Mouse (Mus musculus) liver, embryonic 15.5 days (tissue): ENCODE measurements around the gene Sv2c. TPM values are rescaled to one million over a fixed set of nuclear protein-coding genes. Genes with fewer than 3 reads are reported as not detected.

Experiments
- ATAC-seq: fragments of 200-750 bp; cut with Nextera tagmentation; 2 replicates; pipeline ENCODE4 v1.8.0; 2017; ENCODE audit warnings: moderate number of reproducible peaks, mild to moderate bottlenecking, moderate library complexity; ENCODE audit not compliant: insufficient read depth
- H3K27ac ChIP-seq: fragments of 300-500 bp; sonication (generic); replicated peaks from 2 replicates; pipeline ENCODE4 v1.5.1; 2015; ENCODE audit warnings: mild to moderate bottlenecking, inconsistent platforms
- H3K27me3 ChIP-seq: fragments of 300-500 bp; sonication (generic); 2 replicates; pipeline ENCODE4 v1.6.1; 2015; ENCODE audit warnings: mild to moderate bottlenecking, inconsistent platforms
- H3K36me3 ChIP-seq: fragments of 300-500 bp; sonication (generic); replicated peaks from 2 replicates; pipeline ENCODE4 v1.6.1; 2015; ENCODE audit warnings: moderate library complexity, mild to moderate bottlenecking, inconsistent platforms
- H3K4me1 ChIP-seq: fragments of 300-500 bp; sonication (generic); replicated peaks from 2 replicates; pipeline ENCODE4 v1.6.1; 2015; ENCODE audit warnings: inconsistent platforms
- H3K4me2 ChIP-seq: fragments of 300-500 bp; sonication (generic); 2 replicates; pipeline ENCODE4 v1.6.1; 2015; ENCODE audit warnings: moderate library complexity, mild to moderate bottlenecking, inconsistent platforms
- H3K4me3 ChIP-seq: fragments of 300-500 bp; sonication (generic); replicated peaks from 2 replicates; pipeline ENCODE4 v1.5.1; 2015; ENCODE audit warnings: mild to moderate bottlenecking, inconsistent platforms
- H3K9ac ChIP-seq: fragments of 300-500 bp; sonication (generic); 2 replicates; pipeline ENCODE4 v1.6.1; 2015; ENCODE audit warnings: moderate library complexity, mild to moderate bottlenecking, inconsistent platforms
- H3K9me3 ChIP-seq: fragments of 300-500 bp; sonication (generic); replicated peaks from 2 replicates; pipeline ENCODE4 v1.6.1; 2016; ENCODE audit warnings: inconsistent platforms
- WGBS: fragments of 180-500 bp; shearing (Covaris S2); methylation state at CpG from one replicate; pipeline ENCODE4 v1.1.7; 2015; ENCODE audit warnings: mixed read lengths; ENCODE audit not compliant: insufficient replicate concordance; 5-methylcytosine and 5-hydroxymethylcytosine counted together
- polyA plus RNA-seq: library from polyadenylated mRNA; unstranded; fragments of >200 nt; fragmentation: Nextera tagmentation; extraction: Ambion mirVana; gene quantifications from 2 replicates; pipeline ENCODE4 v1.2.1, GENCODE M21; 2015

Gene Sv2c
- polyA plus RNA-seq, 1 experiment from 2014 or later: 0.15 TPM

- H3K27ac ChIP-seq: no peak overlapping the region
- WGBS: 67% methylated on average over 4 of the region's 4 CpGs
- no peak overlapping the region for H3K4me3 ChIP-seq
- no peaks in the 10 kb centered on the region for H3K27me3 ChIP-seq
- H3K4me2 ChIP-seq: no peak overlapping the region
- H3K36me3 ChIP-seq: no peaks in the 10 kb centered on the region
- no peaks in the 10 kb centered on the region for H3K9me3 ChIP-seq
- ATAC-seq: no peak
- H3K9ac ChIP-seq: no peak overlapping the region
- H3K4me1 ChIP-seq: peaks cover 51% of the 10 kb centered on the region
Measured at GRCm38 (mm10) chr13:95953636-95954035, 178.7 kb downstream of the Sv2c start.

GRCm38 (mm10) chr13:95952263-95952662, 180.1 kb downstream of the Sv2c start:
- no peak overlapping the region for H3K27ac ChIP-seq

GRCm38 (mm10) chr13:95951098-95951894, 181.1 kb downstream of the Sv2c start:
- Histone ChIP-seq H3K27me3 (no peaks in the 10 kb centered on the region), H3K9me3 (no peaks in the 10 kb centered on the region), H3K4me2 (peak overlapping the region; percentile 48), H3K27ac (peak overlapping the region; percentile 67; the same call in 1 of the 2 replicates), H3K36me3 (no peaks in the 10 kb centered on the region), H3K4me3 (no peak overlapping the region), H3K9ac (peak overlapping the region; percentile 36; the same call in 1 of the 2 replicates), H3K4me1 (peaks cover 46% of the 10 kb centered on the region)
- peak; percentile 34 for ATAC-seq
- 34% methylated on average over 7 of the region's 7 CpGs for WGBS

More at GRCm38 (mm10) chr13:95952263-95952662, 180.1 kb downstream of the Sv2c start:
- Histone ChIP-seq H3K9me3 (no peaks in the 10 kb centered on the region), H3K4me2 (no peak overlapping the region), H3K9ac (no peak overlapping the region), H3K4me3 (no peak overlapping the region), H3K36me3 (no peaks in the 10 kb centered on the region), H3K4me1 (peaks cover 55% of the 10 kb centered on the region), H3K27me3 (no peaks in the 10 kb centered on the region)
- WGBS: 62% methylated on average over 4 of the region's 4 CpGs
- no peak for ATAC-seq

- H3K9ac ChIP-seq: peak overlapping the region; percentile 36
- H3K4me2 ChIP-seq: peak overlapping the region; percentile 48
- no peak overlapping the region for H3K4me3 ChIP-seq
- peak overlapping the region; percentile 67 for H3K27ac ChIP-seq
- WGBS: 39% methylated on average over 11 of the region's 11 CpGs
- ATAC-seq: peak; percentile 82
- no peaks in the 10 kb centered on the region for H3K27me3 ChIP-seq
- no peaks in the 10 kb centered on the region for H3K36me3 ChIP-seq
- H3K4me1 ChIP-seq: peaks cover 40% of the 10 kb centered on the region
- H3K9me3 ChIP-seq: no peaks in the 10 kb centered on the region
Measured at GRCm38 (mm10) chr13:95950434-95951091, 181.8 kb downstream of the Sv2c start.

GRCm38 (mm10) chr13:95949356-95949755, 183.0 kb downstream of the Sv2c start:
- H3K4me1 ChIP-seq: peaks cover 40% of the 10 kb centered on the region
- H3K36me3 ChIP-seq: no peaks in the 10 kb centered on the region
- no peak overlapping the region for H3K4me3 ChIP-seq
- WGBS: 35% methylated on average over 4 of the region's 4 CpGs
- no peak overlapping the region for H3K27ac ChIP-seq
- no peak overlapping the region for H3K4me2 ChIP-seq
- no peaks in the 10 kb centered on the region for H3K9me3 ChIP-seq
- H3K9ac ChIP-seq: no peak overlapping the region
- H3K27me3 ChIP-seq: no peaks in the 10 kb centered on the region
- no peak for ATAC-seq

- peaks cover 40% of the 10 kb centered on the region for H3K4me1 ChIP-seq
- ATAC-seq: no peak
- WGBS: 57% methylated on average over 4 of the region's 4 CpGs
- no peak overlapping the region for H3K27ac ChIP-seq
- no peaks in the 10 kb centered on the region for H3K27me3 ChIP-seq
- H3K4me2 ChIP-seq: no peak overlapping the region
- no peak overlapping the region for H3K9ac ChIP-seq
- H3K4me3 ChIP-seq: no peak overlapping the region
- no peaks in the 10 kb centered on the region for H3K9me3 ChIP-seq
- no peaks in the 10 kb centered on the region for H3K36me3 ChIP-seq
Measured at GRCm38 (mm10) chr13:95948821-95949220, 183.6 kb downstream of the Sv2c start.

GRCm38 (mm10) chr13:95948394-95948793, 184.0 kb downstream of the Sv2c start:
- H3K9ac ChIP-seq: no peak overlapping the region
- H3K4me3 ChIP-seq: no peak overlapping the region
- 6% methylated on average over 4 of the region's 4 CpGs for WGBS
- H3K36me3 ChIP-seq: no peaks in the 10 kb centered on the region
- no peak overlapping the region for H3K4me2 ChIP-seq
- H3K27me3 ChIP-seq: no peaks in the 10 kb centered on the region
- no peaks in the 10 kb centered on the region for H3K9me3 ChIP-seq
- H3K4me1 ChIP-seq: peaks cover 43% of the 10 kb centered on the region
- no peak for ATAC-seq
- H3K27ac ChIP-seq: no peak overlapping the region

- H3K9ac ChIP-seq: no peak overlapping the region
- no peak overlapping the region for H3K27ac ChIP-seq
- H3K4me1 ChIP-seq: peaks cover 41% of the 10 kb centered on the region
- no peaks in the 10 kb centered on the region for H3K27me3 ChIP-seq
- no peaks in the 10 kb centered on the region for H3K36me3 ChIP-seq
- ATAC-seq: no peak
- H3K9me3 ChIP-seq: no peaks in the 10 kb centered on the region
- no peak overlapping the region for H3K4me3 ChIP-seq
- no peak overlapping the region for H3K4me2 ChIP-seq
- 23% methylated on average over 5 of the region's 5 CpGs for WGBS
Measured at GRCm38 (mm10) chr13:95945937-95946507, 186.4 kb downstream of the Sv2c start.

- Histone ChIP-seq H3K4me1 (peaks cover 29% of the 10 kb centered on the region), H3K27me3 (no peaks in the 10 kb centered on the region), H3K9ac (no peak overlapping the region), H3K4me2 (no peak overlapping the region), H3K27ac (no peak overlapping the region), H3K9me3 (no peaks in the 10 kb centered on the region), H3K36me3 (no peaks in the 10 kb centered on the region), H3K4me3 (no peak overlapping the region)
- ATAC-seq: no peak
- WGBS: 78% methylated on average over 6 of the region's 6 CpGs
Measured at GRCm38 (mm10) chr13:95944621-95945020, 187.8 kb downstream of the Sv2c start.

- Histone ChIP-seq H3K4me2 (no peak overlapping the region), H3K4me1 (peaks cover 22% of the 10 kb centered on the region), H3K27me3 (no peaks in the 10 kb centered on the region), H3K9ac (no peak overlapping the region), H3K36me3 (no peaks in the 10 kb centered on the region), H3K9me3 (no peaks in the 10 kb centered on the region), H3K27ac (no peak overlapping the region), H3K4me3 (no peak overlapping the region)
- no peak for ATAC-seq
- 71% methylated on average over 3 of the region's 3 CpGs for WGBS
Measured at GRCm38 (mm10) chr13:95943919-95944318, 188.5 kb downstream of the Sv2c start.

- H3K9ac ChIP-seq: no peak overlapping the region
- no peaks in the 10 kb centered on the region for H3K27me3 ChIP-seq
- H3K36me3 ChIP-seq: no peaks in the 10 kb centered on the region
- H3K27ac ChIP-seq: no peak overlapping the region
- H3K9me3 ChIP-seq: no peaks in the 10 kb centered on the region
- H3K4me1 ChIP-seq: peaks cover 9% of the 10 kb centered on the region; the same call in 1 of the 2 replicates
- no peak for ATAC-seq
- H3K4me2 ChIP-seq: no peak overlapping the region
- WGBS: 14% methylated on average over 2 of the region's 2 CpGs
- no peak overlapping the region for H3K4me3 ChIP-seq
Measured at GRCm38 (mm10) chr13:95942587-95942986, 189.8 kb downstream of the Sv2c start.
